7 mouse cellular contexts compared by ENCODE assay signal in genomic region chr3:135731292-135732047, GRCm38 (mm10). TPM values are rescaled to one million over a fixed set of nuclear protein-coding genes. Genes with fewer than 3 reads are reported as not detected.
DNase-seq lines count a peak whose midpoint lies in the region; ATAC-seq lines count a peak whose summit lies in the region.

No protein-coding gene starts in this region.

- no peak overlapping the region for H3K4me2 ChIP-seq in intestine, embryonic 16.5 days (ENCODE audit: low read depth, low read length)
- H3K4me2 ChIP-seq in midbrain, embryonic 11.5 days, result no peak overlapping the region

- H3K27ac ChIP-seq in intestine, embryonic 16.5 days (ENCODE audit: low read length), result no peak overlapping the region
- H3K27ac ChIP-seq in midbrain, embryonic 11.5 days (ENCODE audit: low read depth, low read length), result no peak overlapping the region

- ATAC-seq in intestine, embryonic 16.5 days, result peak; percentile 64
- ATAC-seq in midbrain, embryonic 11.5 days (ENCODE audit: low FRiP score), result peak; percentile 80

- no peaks in the 10 kb centered on the region for H3K9me3 ChIP-seq in intestine, embryonic 16.5 days (ENCODE audit: control insufficient read depth, low read length)
- H3K9me3 ChIP-seq in midbrain, embryonic 11.5 days (ENCODE audit: control insufficient read depth, low read length), result no peaks in the 10 kb centered on the region

- 25% methylated on average over 17 of the region's 17 CpGs for WGBS in intestine, embryonic 16.5 days
- WGBS in midbrain, embryonic 11.5 days, result 46% methylated on average over 17 of the region's 17 CpGs

- peak; percentile 79 for DNase-seq in adrenal gland, adult 8-10 months
- DNase-seq in embryo, embryonic 9.5 days (ENCODE audit: extremely low spot score), result peak; percentile 91
- DNase-seq in gonadal fat pad, adult 2 months (ENCODE audit: low read depth), result peak; percentile 77
- peak; percentile 97 to 99 for DNase-seq in left cerebral cortex, postnatal 25 days (ENCODE audit: low spot score in 2 of 2)
- peak; percentile 99 for DNase-seq in midbrain, embryonic 11.5 days (ENCODE audit: low spot score, missing footprints)
- peak; percentile 91 for DNase-seq in skeletal muscle tissue, adult 2 months (ENCODE audit: low read depth, low spot score)

- intact Hi-C loops in left cerebral cortex, postnatal 25 days (cut with DNase I), result loop anchor here (2.0 to 10.0 kb wide), 4 partner anchors 99 to 1077 kb away; no protein-coding TSS in a partner anchor

- no peaks in the 10 kb centered on the region for H3K4me1 ChIP-seq in intestine, embryonic 16.5 days (ENCODE audit: control insufficient read depth, insufficient read depth, low read length)
- no peaks in the 10 kb centered on the region for H3K4me1 ChIP-seq in midbrain, embryonic 11.5 days (ENCODE audit: control insufficient read depth, insufficient read depth, low read length)

- no peaks in the 10 kb centered on the region for H3K27me3 ChIP-seq in intestine, embryonic 16.5 days (replicated peaks; ENCODE audit: control insufficient read depth, insufficient read depth, low read length)
- no peaks in the 10 kb centered on the region for H3K27me3 ChIP-seq in midbrain, embryonic 11.5 days (ENCODE audit: control insufficient read depth, insufficient read depth, low read length)

- no peaks in the 10 kb centered on the region for H3K36me3 ChIP-seq in intestine, embryonic 16.5 days (ENCODE audit: control insufficient read depth, insufficient read depth, low read length)
- no peaks in the 10 kb centered on the region for H3K36me3 ChIP-seq in midbrain, embryonic 11.5 days (ENCODE audit: control insufficient read depth, insufficient read depth, low read length)

- H3K9ac ChIP-seq in intestine, embryonic 16.5 days (ENCODE audit: low read depth, low read length), result no peak overlapping the region
- H3K9ac ChIP-seq in midbrain, embryonic 11.5 days (ENCODE audit: low read length), result no peak overlapping the region

- H3K4me3 ChIP-seq in intestine, embryonic 16.5 days (ENCODE audit: low read length), result no peak overlapping the region
- H3K4me3 ChIP-seq in midbrain, embryonic 11.5 days (ENCODE audit: low read depth, low read length), result no peak overlapping the region

RNA-seq across cellular contexts. Expression of gene Nfkb1, which starts 40.1 kb away (rescaled TPM):
- 10 to 100 TPM; 55.7 to 60.5 (median 58.6) TPM for total RNA-seq in adrenal gland, adult 8-10 months (2022)
- 48.3 and 48.8 TPM in 2 replicates for polyA plus RNA-seq in gonadal fat pad, adult 2 months (2012; rRNA removed)
- polyA plus RNA-seq in intestine, embryonic 16.5 days (2015; fragmentation: Nextera tagmentation; extraction: Ambion mirVana), result 13.7 and 14.3 TPM in 2 replicates
- 10 to 100 TPM; 17.7 to 20.2 TPM for total RNA-seq in left cerebral cortex, postnatal 25 days (2021)
- 10.5 and 10.8 TPM in 2 replicates for polyA plus RNA-seq in midbrain, embryonic 11.5 days (2014; fragmentation: Nextera tagmentation; extraction: Ambion mirVana)
